Mouse (Mus musculus): ENCODE measurements around the gene Rai1. TPM values are rescaled to one million over a fixed set of nuclear protein-coding genes. Genes with fewer than 3 reads are reported as not detected.

The Rai1 gene
- total RNA-seq, 2 experiments from 2014 or later: 44.6 to 45.7 TPM

DNA sequence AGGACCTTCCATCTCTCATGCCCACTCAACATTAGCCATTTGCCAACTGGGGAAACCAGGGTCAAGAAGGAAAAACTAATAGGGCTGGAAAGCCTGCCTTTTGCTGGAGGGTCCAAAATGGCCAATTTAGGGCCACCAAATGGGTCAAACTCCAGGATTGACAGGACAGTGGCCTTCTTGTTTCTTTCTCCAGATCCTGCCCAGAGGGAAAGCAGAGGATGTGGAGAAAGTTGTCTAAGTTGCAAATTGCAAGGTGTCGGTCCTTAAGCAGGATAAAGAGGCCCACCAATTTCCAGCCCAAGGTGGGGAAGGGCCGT, 105.1 kb downstream of the Rai1 start:
- intact Hi-C loops (cut with DNase I): no loop called here

DNA sequence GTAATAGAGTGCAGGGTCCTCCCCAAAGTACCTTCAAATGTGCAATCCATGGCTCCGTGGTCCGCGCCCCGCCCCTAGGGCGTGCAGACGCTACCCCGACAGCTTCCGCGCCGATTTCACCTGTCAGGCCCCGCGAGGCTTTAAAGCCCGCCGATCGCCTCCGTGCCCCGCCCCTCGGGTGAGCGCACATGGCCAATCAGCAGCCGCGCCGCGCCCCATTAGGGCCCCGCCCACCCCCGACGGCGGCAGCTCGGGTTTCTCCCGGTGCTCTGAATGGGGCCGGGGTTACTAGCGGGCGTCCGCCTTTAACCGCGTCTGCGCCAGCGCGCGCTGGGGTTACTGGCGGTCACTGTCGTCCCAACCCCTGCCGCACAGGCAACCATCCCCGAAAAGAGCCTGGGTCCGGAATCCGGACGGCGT, 105.5 kb downstream of the Rai1 start:
- intact Hi-C loops (cut with DNase I): no loop called here
- peak; percentile 95 for DNase-seq

More for the DNA sequence above, 105.1 kb downstream of the Rai1 start:
- DNase-seq: no peak

DNA sequence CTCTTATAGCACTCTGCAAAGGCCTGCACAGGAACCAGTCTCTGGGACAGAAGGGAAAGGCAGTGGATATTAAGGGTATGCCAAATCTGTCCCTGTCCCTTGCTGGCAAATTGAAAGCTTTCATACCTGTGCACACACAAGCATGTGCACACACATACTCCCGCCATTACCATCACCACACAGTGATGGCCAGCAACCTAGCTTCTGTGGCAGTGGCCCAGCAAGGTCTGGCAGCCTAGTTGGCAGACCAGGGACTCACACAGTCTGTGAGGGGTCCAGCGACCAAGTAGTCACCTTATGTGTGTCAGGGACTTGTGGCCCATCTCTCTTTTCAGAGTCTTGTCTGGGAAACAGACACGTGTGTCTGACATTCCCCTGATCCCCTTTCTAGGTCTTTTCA, 106.3 kb downstream of the Rai1 start:
- intact Hi-C loops (cut with DNase I): no loop called here
- no peak for DNase-seq

DNA sequence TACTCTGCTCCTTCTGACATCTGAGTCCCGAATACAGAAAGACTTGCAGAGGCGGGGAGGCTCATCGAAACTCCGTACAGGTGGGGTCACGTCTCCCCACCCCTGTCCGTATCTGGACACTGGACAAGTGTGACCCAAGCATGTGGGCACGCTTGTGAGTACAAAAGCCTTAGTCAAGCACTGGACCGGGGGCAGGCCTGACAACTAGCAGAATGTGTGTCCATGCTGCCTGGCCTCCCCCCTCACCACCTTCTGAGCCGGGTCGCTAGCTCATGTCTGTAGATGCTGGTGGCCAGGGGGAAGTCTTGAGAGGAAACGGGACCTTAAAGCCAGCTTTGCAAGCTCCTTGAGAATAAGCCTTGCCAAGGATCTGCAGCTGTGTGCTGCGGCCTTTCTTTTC, 106.9 kb downstream of the Rai1 start:
- DNase-seq: no peak
- intact Hi-C loops (cut with DNase I): no loop called here

DNA sequence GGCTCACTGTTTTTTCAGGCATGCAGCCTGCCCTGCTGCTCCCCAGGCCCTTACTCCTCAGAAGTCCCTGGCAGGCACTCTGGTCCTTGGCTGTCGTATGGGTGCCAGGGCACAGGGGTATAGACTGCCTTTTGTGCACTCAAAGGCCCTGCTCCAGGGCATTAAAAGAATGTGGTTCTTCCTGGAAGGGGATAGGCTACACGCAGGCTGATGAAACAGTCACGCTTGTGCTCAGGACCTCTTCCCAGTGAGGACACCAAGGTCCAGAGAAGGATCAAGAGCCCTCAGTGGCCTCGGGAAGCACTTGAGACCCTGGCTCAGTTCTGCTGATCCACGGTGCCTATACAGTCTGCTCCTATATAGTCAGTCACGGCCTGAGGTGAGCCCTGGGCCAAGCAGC, 108.5 kb downstream of the Rai1 start:
- intact Hi-C loops (cut with DNase I): no loop called here
- no peak for DNase-seq

DNA sequence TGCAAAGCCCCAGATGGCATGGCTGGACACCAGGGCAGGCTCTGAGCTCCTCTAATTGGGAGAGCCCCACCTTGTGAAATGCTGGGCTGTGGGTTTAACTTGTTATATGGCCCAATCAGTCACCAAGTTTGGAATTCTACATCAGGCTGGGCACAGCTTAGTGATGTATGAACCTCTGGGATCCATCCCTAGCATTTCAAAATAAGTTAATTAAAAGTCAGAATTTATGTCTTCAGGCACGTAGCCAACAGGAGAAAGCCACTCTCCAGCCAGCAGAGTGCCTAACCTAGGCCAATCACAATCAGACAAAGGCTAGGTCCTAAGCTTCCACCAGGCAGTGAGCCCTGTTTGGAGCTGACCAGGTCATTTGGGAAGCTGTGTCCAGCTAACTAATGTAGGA, 111.9 kb downstream of the Rai1 start:
- intact Hi-C loops (cut with DNase I): no loop called here
- no peak for DNase-seq

DNA sequence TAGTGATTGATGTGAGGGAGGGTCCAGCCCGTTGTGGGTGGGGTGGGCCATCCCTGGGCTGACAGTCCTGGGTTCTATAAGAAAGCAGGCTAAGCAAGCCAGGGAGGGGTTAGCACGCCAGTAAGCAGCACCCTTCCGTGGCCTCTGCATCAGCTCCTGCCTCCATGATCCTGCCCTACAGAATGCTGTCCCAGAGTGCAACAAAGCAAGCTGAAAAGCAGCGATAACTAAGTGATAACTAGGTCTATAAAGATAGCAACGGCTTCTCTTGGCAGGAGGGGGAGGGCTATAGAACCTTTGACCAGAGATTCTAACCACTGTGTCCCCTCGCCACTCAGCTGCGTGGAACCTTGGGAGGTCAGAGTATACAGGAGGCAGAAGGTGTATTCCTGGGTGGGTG, 112.7 kb downstream of the Rai1 start:
- DNase-seq: no peak
- intact Hi-C loops (cut with DNase I): no loop called here

DNA sequence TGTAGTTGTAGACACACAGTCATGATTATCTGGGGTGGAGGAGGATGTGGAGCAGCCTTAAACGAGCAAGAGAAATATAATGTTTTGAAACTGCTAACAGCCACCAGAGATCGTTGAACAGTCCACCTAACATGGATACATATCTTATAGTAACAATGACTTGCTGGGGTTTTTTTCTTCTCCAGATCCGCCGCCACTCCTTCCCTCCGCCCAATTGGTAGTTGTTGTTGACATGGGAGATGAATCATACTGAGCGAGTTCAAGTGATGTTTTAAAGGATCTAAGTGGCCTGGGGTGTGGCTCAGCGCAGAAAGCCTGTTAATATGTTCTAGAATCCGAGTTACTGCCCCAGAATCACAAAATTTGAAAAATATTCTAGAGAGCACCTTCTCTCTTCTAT, 114.8 kb downstream of the Rai1 start:
- peak in 1 of 2 experiments; percentile 45 for DNase-seq
- intact Hi-C loops (cut with DNase I): no loop called here

DNA sequence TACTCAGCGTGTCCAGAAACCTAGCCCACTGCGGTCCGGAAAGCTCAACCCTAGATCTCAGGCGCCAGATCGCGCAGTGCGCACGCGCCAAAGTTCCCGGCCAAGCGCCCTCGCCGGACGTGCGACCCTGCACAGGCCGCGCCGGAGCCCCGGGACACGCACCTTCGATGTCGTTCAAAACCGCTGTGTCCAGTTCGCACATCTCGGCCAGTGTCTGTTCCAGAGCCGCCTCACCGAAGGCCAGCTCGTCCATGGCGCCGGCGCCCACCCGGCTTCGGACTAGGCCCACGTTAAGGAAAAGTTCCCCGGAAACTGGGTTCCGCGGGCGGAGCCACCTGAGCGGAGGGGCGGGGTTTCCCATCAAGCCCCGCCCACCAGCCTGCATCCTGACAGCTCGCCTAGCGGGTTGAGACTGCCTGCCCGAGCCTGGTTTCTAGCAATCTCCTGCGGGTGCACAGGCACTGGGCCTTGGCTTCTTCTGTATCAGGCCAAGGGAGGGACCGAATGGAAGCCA, 115.5 kb downstream of the Rai1 start:
- peak; percentile 96 for DNase-seq
- intact Hi-C loops (cut with DNase I): no loop called here

DNA sequence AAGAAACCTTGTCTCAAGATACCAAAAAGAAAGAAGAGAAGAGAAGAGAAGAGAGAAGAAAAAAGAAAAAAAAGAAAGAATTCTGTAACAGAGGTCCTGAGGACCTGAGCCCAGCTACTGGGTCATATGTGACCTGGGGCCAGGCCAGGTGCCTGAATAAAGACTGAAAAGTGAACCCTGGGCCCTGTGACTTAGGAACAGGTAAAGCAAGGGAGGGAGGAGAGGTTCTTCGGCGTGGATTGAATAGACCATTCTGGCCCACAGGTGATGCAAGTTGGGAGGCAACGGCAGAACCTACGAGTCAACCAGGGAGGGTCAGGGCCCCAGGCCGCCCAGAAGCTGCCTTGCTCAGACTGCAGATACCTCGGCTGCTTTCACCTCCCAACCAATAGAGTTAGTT, 116.6 kb downstream of the Rai1 start:
- no peak for DNase-seq
- intact Hi-C loops (cut with DNase I): no loop called here

DNA sequence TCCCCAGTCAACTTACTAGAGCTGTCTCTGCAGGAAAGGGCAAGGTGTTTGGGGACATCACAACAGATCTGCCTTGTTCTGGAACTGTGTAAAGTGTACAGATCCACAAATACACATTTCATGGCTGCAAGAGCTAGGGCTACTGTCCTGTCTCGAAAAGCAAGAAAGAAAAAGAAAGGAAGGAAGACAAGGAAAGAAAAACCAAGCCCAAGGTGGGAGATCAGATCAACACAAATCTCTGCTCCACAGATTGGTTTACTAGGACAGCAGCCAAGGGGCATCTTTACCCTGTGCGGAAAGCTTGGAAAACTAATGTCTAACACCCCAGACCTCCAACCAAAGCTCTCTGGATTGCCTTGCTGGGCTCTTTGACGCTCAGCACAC, 117.3 kb downstream of the Rai1 start:
- no peak for DNase-seq

DNA sequence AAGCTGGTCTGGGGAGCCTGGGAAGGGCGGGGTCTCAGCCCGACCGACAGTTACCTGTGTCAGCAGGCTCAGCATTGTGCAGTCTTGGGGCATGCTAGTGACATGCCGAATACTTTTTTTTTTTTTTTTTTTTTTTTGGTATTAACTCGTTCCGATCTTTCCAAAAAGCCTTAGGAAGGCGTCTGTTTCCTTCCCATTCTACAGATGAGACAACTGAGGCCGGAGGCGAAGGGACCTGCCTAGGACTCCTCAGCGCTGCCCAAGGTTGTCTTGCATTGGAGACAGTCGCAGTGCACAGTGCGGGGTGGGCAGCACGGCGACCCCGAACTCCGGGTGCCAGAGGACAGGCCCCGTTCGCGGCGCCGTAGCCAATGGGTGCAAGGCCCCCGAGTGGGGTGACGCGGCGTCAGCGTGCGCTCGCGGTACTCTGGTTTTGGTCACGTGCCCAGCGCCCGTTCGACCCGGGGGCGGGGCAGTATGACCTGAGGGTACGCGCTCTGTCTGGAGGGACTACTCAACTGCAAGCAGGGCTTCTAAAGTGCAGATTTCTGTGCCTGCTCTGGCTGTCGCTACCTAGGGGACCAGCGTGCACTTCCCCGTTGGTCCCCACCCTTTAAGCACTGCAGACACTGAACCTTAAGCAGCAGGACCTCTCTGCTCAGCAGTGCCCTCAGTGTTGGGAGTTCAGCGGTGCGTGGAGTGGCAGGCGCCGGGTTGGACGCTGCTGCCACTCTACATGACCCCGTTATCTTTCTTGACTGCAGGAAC, 117.8 kb downstream of the Rai1 start, which contains the start of gene Srebf1:
Gene Srebf1 (minus strand): TSS at position 113 of the 768 bp plus-strand sequence.
- peak; percentile 87 to 91 for DNase-seq
- intact Hi-C loops (cut with DNase I): no loop called here

More for the DNA sequence above, 117.3 kb downstream of the Rai1 start:
- intact Hi-C loops (cut with DNase I): no loop called here

DNA sequence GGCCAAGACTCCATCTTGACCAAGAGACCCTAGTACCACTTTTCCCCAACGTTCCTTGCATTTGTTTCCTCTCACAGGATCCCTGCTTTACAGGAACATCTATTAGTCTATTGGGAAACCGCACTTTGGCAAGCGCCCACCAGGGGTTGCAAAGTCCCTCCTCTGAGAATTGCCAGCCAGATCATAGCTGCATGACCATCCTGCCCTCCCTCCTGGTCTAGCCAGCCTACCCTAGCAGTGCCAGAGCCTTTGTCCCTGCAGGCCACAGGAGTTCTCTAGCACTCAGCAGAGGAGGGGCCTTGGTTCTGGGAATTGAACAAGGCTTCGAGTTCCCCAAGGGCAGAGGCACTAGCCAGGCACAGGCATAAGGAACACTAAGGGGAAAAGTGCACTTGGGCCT, 119.9 kb downstream of the Rai1 start:
- intact Hi-C loops (cut with DNase I): no loop called here

DNA sequence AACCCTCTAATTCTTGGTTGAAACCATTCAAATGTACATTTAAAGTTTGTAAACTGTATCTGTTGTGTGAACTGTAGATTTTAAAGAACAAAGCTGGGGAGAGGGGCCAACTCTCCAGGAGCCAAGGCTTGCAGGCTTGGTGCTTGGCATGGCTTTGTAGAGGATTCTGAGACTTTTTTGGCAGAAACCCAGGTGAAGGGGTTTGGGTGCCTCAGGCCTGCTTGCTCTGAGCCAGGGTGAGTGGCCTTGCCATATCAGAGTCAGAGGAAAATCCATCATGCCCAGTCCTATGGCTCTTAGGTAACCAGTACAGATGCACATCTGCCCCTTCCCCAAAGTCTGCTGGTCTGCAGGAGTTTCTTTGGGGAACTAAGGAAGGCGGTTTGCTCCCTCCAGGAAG, 121.1 kb downstream of the Rai1 start:
- intact Hi-C loops (cut with DNase I): no loop called here
- no peak for DNase-seq

More for the DNA sequence above, 119.9 kb downstream of the Rai1 start:
- DNase-seq: peak in 1 of 2 experiments; percentile 57

DNA sequence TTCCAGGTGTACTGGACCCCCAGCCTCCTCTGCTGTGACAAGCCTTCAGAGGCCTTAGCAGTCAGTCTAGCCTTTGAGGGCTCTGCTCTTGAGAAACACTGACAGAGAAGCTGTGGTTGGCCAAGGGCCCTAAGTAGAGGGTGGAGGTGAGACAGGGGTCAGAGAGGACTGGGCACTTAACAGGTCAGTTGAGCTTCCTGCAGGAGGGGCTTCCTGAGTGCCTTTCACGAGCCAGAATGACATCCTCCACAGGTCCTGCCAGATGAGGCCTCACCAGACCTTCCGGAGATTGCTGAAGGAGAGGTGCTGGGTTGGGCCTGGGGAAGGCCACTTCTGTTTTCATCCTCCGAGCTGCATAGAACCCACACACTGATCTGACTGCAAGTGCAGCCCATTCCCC, 123.7 kb downstream of the Rai1 start:
- intact Hi-C loops (cut with DNase I): no loop called here
- DNase-seq: no peak

DNA sequence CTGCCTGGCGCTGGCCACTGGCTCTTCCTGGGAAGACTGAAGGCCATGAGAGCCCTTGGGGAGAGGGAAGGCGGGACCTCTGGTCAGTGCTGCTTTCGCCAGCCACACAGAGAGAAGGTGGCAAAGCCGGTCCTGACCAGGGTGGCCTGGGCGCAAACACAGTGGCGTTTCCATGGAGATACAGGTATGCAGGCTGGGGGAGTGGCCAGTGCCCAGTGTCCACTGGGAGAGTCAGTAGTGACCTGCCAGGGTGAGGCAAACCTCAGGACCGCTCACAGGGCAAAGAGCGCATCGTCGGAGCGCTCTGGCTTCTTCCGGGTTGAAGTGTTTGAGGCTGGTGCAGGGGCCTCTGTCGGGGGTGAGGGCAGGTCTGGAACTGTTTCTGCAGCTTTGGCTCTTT, 125.0 kb downstream of the Rai1 start:
- DNase-seq: no peak
- intact Hi-C loops (cut with DNase I): no loop called here

DNA sequence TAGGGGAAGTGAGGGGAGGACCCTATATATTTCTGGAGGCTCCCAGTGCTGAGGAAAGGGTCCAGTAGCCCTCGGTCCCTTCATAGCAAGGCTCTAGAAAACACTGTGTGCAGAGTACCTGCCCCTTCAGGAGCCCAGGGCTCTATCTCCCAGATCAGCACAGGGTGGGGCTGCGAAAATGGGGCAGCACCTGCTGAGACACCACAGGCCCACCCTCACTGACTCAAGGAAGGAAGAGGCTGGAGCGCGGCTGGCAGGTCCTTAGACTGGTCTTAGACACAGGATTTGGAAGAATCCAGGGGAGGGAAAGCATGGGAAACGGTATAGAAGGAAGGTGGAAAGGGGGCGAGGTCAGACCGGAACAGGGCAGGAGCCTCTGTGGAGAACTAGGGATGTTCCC, 125.7 kb downstream of the Rai1 start:
- intact Hi-C loops (cut with DNase I): no loop called here
- DNase-seq: no peak

DNA sequence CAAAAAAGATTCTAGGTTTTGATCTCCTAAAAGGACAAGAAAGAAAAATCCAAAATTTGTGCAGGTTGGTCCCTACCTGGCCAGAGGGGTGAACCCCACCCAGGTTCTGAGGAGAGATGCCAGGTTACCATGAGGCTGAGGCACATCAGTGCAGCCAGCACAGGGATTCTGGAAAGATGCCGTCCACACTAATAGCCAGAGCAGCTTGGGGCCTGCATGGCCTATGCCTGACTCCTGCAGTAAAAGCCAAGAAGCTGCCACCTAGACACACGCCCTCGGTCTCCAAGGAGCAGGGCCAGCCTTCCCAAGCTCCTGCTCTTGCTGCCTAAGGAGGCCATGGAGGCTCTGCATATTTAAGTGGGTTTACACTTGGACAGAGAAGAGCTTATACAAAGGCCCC, 126.5 kb downstream of the Rai1 start:
- intact Hi-C loops (cut with DNase I): no loop called here
- no peak for DNase-seq

DNA sequence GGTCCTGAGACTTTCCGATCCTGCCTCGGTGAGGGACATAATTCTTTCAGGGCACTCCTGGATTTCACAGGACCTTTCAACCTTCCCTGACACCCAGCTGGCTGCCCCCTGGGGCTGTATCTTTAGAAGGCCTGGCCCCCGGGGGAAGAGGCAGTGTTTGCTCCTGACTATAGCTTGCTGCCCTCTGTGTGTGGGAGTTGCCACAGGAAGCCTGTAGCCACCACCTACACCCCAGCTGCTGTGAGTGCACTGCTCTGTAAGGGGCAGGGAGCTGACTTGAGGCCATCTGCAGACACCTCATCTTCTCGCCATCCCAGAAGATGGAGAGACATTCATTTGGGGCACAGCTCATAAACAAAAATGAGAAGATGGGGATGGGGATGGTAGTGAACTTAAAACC, 127.1 kb downstream of the Rai1 start:
- DNase-seq: no peak
- intact Hi-C loops (cut with DNase I): no loop called here

DNA sequence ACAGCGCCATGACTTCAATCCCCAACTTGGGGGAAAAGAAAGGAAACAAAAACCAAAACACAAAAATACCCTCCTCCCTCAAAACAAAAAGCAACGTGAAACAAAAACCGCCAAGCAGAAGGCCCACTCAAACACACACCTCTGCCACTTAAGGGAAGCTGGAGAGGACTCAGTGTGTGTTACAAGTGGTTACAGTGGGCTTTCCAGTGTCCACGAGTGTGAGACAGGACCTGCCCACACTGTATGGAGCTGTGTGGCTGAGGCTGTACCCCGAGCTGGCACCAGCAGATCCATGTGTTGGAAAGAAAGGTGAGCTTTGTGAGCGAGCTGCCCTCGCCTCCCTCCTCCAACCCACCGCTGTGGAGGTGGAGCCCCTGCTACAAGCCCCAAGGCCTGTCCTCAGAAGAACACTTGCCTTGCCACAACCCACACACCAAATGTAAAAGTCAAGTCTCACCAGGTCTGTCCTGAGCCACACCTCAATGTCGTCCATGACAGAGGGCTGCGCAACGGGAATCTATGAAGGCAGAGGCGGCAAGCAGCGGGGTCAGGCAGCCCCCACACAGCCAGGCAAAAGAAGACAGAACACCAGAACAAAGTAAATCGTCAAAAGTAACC, 127.7 kb downstream of the Rai1 start:
- DNase-seq: no peak

DNA sequence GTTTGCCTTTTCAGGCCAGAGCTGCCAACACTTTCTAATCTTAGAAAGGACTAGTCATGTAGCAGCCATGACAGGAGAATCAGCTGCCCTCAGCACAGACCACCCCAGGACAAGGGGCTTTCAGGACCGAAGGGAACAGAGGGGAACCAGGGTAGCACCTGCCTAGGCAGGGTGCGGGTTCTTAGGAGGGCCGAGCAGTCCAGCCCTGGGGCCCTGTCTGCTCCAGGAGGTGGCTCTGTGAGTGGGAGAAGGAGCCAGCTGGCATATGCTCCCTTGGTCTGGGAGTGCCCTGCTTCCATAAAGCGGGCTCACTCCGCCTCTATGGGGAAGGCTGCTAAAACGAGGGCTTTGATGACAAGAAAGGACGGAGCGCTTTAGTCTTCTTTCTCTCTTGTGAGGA, 128.4 kb downstream of the Rai1 start:
- peak; percentile 72 to 75 for DNase-seq
- intact Hi-C loops (cut with DNase I): no loop called here

More for the DNA sequence above, 127.7 kb downstream of the Rai1 start:
- intact Hi-C loops (cut with DNase I): no loop called here

DNA sequence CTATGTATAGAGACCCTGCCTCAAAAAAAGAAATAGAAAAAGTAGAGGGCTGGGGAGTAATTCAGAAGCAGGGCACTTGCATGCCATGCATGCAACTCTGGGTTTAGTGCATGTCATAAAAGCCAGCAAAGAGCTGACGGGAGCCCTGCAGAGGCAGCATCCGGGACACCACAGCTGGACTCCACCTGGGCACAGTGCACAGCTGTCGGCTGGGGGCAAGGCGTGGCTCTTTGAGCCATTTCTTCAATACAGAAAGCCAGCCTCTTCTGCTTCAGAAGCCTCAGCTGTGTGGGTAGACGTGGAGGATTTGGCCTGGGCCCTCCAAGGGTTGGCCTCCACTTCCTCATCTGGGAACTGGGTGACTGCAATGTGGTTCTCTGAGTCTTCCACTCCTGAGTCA, 130.5 kb downstream of the Rai1 start:
- intact Hi-C loops (cut with DNase I): no loop called here
- DNase-seq: no peak

Data from heart, postnatal 10 days (tissue).